9 mouse cellular contexts compared by ENCODE assay signal in the genomic region with DNA sequence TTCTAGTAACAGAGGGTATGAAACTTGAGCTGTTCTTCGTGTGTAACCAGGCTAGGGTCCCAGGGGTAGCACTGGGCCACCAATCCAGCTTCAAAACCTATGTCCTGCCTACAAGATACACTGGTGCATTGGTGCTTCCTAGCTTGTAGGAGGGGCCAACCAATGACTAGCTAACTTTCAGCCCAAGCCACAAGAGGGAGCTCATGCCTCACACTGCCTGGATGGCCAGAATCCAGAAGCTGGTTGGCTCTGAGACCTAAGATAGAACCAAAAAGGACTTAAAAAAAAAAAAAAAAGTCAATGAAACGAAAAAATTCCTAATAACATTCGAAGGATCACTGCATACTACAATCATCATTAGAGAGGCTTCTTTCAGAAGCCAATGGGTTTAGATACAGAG. TPM values are rescaled to one million over a fixed set of nuclear protein-coding genes. Genes with fewer than 3 reads are reported as not detected.
A peak's percentile ranks its signal among the peaks of the same experiment; 100 is the strongest.
DNase-seq lines count a peak whose midpoint lies in the region; TF ChIP-seq lines count a peak whose summit lies in the region.
"Had no signal": no experiment of that assay in that cellular context is flagged by ENCODE, and none has a peak within 500 bp of the region (broad histone marks: within the 10 kb centered on the region; RNA-seq: fewer than 3 reads in every experiment).

No protein-coding gene starts in this region.

- intact Hi-C loops in gastrocnemius, postnatal 14 days (cut with DNase I; ENCODE audit: low total_unique reads): no loop called here

- peak; percentile 3 for DNase-seq in gastrocnemius, postnatal 14 days
- DNase-seq in gastrocnemius, adult 8-10 months (ENCODE audit: low spot score in 2 of 2): no peak
- DNase-seq in urinary bladder, postnatal 25 days (ENCODE audit: low spot score): peak; percentile 6
- no peak for DNase-seq in urinary bladder, postnatal 10 days (ENCODE audit: low spot score)
- peak; percentile 11 for DNase-seq in embryo, embryonic 11.5 days (ENCODE audit: low read depth, low spot score)
- peak in 1 of 2 experiments; percentile 21 for DNase-seq in layer of hippocampus, adult 2 months (ENCODE audit: low spot score in 2 of 2)
- DNase-seq in ovary, postnatal 14 days (ENCODE audit: low spot score): peak; percentile 15
- no peak for DNase-seq in lung, adult 2 months

- 29% methylated on average over 3 of the region's 3 CpGs for WGBS in lung, adult 2 months

- H3K27ac ChIP-seq in layer of hippocampus, adult 2 months: no peak overlapping the region

- no peaks in the 10 kb centered on the region for H3K4me1 ChIP-seq in lung, adult 2 months (ENCODE audit: control insufficient read depth, insufficient read depth, low read length)

- TF ChIP-seq POLR2A in lung, adult 2 months (IDR thresholded peaks at IDR 0.05; ENCODE audit: borderline replicate concordance, extremely low read depth, low read depth, low read length): no peak

- TF ChIP-seq CTCF in layer of hippocampus, adult 2 months (conservative IDR thresholded peaks at IDR 0.05): peak; percentile 74
- TF ChIP-seq CTCF in lung, adult 2 months (IDR thresholded peaks at IDR 0.05; ENCODE audit: insufficient read depth, low read length): no peak

- H3K4me3 ChIP-seq in layer of hippocampus, adult 2 months: no peak overlapping the region
- H3K4me3 ChIP-seq in lung, adult 2 months (replicated peaks; ENCODE audit: extremely low read depth, low read depth, low read length): no peak overlapping the region

RNA-seq across cellular contexts. Expression of gene Pdzph1, which starts 31.3 kb away (rescaled TPM):
- not detected for total RNA-seq in gastrocnemius, postnatal 14 days (2021)
- total RNA-seq in gastrocnemius, adult 8-10 months (2022): not detected
- 1 to 10 TPM; 2.1 to 2.3 TPM for total RNA-seq in layer of hippocampus, adult 2 months (2021)
- not detected in 2 replicates for polyA plus RNA-seq in lung, adult 2 months (2012; rRNA removed)
- total RNA-seq: neutrophil, adult 5-6 weeks had no signal

RNA-seq across cellular contexts. Expression of gene Nudt12, which starts 53.3 kb away (rescaled TPM):
- 1 to 10 TPM; 5.0 to 8.0 TPM for total RNA-seq in gastrocnemius, postnatal 14 days (2021)
- 10 to 100 TPM in 3 of 4 experiments, 1 to 10 TPM in 1; 9.8 to 13.3 (median 11.0) TPM for total RNA-seq in gastrocnemius, adult 8-10 months (2022)
- 10 to 100 TPM; 10.8 to 13.3 TPM for total RNA-seq in layer of hippocampus, adult 2 months (2021)
- polyA plus RNA-seq in lung, adult 2 months (2012; rRNA removed): 1.3 and 2.8 TPM in 2 replicates
- total RNA-seq: neutrophil, adult 5-6 weeks had no signal

Comparison
In these comparisons a context has a peak if more than half of its experiments do, and no peak if none do; other contexts are left out.
1. DNase-seq: peak in gastrocnemius, postnatal 14 days (single experiment), urinary bladder, postnatal 25 days (single experiment), embryo, embryonic 11.5 days (single experiment) and ovary, postnatal 14 days (single experiment); none in gastrocnemius, adult 8-10 months (0 of 2), urinary bladder, postnatal 10 days (single experiment) and lung, adult 2 months (single experiment).